Mouse (Mus musculus) frontal cortex, adult (tissue): ENCODE results near the gene Mapt.
"Not testable (repeated sequence)": the region's sequence is repeated elsewhere in the genome, so short reads cannot be mapped to it uniquely, and the experiment has no call there.

ENCODE experiments used
- ATAC-seq: cut with Nextera tagmentation; 2 replicates; pipeline ENCODE4 v1.9.2; 2017; ENCODE audit warnings: mild to moderate bottlenecking, moderate library complexity, mixed read lengths; ENCODE audit not compliant: low TSS enrichment

Gene Mapt

DNA sequence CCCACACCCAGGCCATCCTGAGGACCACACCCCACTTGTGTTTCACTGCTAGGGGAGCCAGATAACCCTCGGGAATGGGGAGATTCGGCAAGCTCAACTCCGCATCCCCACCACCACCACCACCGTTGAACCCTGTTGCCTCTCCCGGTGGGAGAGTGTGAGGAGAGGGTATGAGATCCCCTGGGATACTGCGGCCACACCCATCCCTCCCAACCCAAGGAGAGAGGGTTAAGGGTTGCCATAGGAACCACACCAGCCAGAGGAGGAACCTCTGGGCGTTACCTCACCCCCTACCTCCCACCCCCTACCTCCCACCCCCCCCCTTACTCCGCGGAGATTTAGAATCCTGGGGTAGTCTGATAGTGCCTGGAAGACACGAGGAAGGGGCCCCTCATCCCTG lies 1.9 kb downstream of the Mapt start:
- no peak for ATAC-seq

DNA sequence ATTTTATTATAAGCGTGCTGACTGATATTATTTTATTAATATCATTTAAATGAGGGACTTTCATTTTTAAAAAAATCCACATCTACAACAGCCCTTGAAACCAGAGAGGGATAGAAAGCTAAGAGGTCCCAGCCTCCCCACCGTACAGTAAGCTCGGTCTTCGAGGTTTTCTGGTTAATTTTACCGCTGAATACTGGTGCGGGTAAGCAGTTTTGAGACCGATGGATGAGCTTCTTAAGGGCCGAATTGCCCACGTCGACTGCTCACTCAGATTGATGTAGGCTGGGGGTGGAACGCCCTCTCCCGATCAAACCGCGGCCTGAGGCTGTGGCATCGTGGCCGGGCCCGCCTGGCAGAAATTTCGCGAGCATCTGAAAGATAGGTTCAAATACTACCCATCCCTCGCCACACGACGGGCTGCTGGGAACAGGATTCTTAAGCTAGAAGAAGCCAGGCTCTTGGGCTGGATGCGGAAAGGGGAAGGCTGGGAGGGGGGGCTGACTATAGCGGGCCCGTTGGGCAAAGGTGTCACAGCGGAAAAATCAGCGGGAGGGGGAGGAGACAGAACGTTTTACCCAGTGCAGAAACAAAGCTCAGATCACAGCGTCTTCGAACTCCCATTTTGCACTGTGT lies 2.5 kb downstream of the Mapt start:
- no peak for ATAC-seq

DNA sequence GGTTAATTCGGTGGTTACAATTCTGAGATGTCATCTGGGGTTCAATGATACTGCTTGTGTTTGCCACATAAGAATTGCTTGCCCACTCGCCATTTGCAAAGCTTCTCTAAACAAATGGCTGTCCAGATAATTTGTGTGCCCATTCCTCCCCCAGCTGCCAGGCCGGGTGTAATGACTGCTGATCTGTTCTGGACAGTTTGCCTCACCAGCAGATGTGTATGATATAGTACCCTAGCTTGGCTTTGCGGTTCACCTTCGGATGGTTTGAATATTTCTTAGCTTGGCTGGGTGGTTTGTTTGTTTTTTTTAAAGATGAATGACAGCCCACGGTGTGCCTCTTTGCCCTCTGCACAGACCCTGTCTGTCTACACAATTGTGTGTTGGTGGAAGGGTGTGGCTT lies 3.5 kb downstream of the Mapt start:
- no peak for ATAC-seq

DNA sequence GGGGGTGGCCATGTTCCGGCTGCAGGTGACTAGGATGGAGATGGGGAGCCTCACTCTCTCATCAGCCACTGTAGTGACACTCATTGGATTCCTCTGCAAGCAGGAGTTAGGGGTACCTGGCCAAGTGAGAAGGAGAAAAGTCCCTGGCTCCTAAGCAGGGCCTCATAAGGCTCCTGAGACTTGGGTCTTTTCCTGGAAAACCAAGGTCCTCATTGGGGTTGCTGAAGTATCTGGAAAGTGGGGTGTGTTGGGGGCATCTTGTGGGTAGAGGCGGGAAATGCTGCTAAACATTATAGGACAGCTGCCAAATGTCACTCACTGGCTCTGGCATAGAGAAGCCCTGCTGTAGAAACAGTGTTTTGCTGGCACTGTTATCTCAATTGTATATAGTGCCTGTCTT lies 4.7 kb downstream of the Mapt start:
- ATAC-seq, result no peak

DNA sequence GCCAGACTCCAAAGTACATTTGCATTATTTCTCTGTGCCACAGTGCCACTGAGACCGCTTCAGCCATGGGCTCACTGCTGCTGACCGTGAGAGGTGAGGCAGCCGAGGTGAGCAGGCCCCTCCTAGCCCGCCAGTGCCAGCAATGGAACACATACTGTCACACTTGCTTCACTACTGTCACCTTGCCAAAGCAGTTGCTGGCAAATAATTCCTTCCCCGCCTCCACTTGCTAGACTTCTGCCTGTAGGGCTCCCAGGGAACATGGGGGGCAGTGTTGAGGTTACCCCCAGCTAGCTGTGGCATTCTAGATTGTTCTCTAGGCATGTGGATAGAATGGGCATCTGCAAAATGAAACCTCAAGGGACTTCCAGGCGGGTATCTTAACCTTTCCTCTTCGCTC lies 6.0 kb downstream of the Mapt start:
- ATAC-seq, result peak; percentile 18

DNA sequence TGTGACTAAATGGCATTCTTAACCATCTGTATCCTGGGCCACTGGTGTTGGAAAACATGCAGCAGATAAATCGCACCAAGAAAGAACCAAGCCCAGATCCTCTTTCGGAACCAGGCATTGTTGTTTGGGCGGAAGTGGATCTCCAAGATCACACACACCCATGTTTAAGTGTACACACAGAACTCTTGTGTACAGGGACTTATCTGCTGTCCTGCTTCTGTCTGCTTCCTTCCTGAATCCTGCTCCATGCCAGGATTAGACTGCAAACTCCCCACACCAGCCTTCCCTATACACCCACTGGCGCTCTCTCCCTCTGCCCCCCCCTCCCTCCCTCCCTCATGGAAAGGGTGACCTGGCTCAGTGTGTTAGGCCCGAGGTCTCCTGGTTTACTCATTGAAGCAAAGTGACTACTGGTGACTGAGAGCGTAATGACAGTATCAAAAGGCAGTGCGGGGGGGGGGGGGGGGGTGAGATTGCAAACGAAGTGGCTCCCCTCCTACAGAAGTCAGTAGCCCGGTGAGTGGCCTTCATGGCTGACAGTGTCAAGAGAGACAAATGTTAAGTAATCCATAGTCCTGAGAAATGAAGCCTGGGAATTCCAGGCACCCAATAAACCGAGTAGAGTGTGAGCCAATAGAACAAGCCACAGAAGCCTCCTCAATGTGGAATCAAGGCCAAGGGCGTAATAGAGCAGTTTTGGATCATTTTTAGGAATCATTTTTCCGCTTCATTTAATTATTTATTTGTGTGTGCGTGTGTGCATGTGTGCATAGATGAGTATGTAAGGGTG lies 7.0 kb downstream of the Mapt start:
- ATAC-seq, result no peak

DNA sequence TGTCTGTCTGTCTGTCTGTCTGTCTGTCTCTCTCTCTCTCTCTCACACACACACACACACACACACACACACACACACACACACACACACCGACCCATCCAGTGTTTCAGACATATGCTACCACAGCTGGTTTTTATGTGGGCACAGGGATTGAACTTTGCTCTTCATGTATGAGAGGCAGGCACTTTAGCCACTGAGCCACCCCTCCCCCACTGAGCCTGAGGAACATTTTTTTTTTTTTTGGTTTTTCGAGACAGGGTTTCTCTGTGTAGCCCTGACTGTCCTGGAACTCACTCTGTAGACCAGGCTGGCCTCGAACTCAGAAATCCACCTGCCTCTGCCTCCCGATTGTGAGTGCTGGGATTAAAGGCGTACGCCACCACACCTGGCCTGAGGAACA lies 14.3 kb downstream of the Mapt start:
- not testable (repeated sequence) for ATAC-seq

DNA sequence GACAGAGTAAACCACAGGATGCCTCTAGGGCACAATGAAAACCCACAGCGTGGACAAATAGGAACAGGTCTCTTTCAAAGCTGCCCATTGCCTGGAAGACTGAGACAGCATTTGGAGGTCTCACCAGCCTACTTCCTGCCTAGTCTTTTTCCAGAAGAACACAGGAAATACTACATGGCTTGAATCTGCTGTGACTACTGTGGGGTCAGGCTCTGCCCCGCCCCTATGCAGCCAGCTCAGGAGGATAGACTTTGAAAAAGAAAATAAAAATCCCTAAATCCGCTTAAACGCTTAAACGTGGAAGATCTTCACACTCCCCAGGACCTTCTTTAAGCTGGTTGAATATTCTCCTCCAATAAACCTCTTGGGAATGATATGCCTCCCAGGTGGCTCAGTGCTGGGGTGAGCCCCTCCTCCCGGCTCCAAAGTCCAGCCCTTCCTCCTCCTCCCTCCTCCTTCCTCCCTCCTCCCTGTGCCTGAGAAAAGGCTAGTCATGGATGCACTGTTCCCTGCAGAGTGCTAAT lies 15.0 kb downstream of the Mapt start:
- ATAC-seq, result no peak

DNA sequence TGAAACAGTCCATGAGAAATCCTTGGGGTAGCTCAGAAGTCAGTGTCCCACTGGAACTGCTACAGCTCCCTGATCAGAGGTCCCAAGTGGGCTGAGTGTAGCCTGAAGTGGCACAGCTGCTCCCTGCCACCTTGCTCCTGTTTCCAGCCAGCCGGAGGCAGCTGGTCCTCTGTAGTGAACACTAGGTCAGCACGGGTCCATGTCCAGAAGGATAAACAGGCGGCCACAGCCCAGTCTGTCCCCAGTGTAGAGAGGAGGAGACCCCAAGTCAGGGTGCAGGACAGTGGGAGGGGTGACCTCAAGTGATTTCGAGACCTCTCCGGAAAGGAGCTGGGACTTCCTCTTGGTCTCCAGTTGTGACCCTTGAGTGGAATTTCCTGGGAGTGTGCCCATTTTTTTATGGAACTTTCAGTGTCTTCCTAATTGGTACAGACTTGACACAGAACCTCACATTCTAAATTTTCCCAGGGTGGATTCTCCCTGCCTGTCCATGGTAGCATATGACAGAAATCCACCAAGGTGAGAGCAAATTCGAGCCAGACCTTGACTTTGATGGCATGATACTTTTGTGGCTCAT lies 16.0 kb downstream of the Mapt start:
- ATAC-seq, result no peak

DNA sequence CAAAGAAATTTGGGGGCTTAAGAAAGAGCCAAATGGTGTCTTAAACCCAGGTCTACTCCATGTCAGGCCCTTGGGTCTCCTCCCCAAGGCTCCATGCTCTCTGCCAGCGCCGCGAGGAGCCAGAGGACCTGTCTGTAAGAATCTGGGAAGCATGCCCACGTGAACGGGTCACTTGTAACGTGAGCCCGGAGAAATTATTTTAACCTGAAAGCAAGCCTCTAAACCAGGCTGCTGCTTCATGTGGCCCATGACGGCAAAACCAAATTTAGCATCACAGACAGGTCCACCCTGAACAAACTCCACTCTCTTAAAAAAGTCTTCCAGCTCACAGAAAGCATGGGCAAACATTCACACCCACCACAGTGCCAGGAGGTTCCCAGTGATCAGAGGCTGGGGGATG lies 18.2 kb downstream of the Mapt start:
- peak; percentile 12; the same call in 1 of the 2 replicates for ATAC-seq

DNA sequence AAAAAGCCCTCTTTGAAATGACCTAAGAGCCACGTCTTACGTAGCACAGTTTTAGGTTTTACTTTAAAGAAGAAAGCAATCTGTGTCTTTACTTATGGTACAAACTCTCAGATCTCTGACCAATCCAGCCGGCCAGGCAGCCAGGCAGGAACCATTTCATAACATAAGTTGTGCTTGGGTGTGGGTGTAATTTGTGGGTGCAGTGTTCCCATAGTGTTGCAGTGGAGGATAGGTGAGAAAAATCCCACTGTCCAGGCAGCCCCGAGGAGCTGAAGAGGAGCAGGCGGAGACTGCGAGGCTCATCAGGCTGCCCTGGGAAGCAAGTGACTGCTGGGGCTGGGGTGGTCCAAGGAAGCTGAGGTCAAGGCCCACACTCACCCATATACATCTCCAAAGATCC lies 19.9 kb downstream of the Mapt start:
- ATAC-seq, result peak; percentile 48

DNA sequence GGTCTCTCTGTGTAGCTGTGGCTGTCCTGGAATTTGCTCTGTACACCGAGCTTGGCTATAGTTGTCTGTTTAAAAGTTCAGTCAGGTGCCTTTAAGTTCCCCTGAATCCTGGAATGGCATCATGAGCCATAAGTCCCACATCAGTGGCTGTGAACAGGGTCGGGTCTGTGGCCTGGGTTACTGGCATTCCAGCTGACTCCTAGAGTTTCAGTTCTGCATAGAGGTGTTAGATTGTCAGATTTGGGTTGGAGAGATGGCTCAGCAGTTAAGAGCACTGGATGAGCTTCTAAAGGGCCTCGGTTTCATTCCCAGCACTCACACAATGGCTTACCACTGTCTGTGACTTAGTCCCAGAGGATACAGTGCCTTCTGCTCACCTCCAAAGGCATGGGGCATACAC lies 20.9 kb downstream of the Mapt start:
- ATAC-seq, result no peak

DNA sequence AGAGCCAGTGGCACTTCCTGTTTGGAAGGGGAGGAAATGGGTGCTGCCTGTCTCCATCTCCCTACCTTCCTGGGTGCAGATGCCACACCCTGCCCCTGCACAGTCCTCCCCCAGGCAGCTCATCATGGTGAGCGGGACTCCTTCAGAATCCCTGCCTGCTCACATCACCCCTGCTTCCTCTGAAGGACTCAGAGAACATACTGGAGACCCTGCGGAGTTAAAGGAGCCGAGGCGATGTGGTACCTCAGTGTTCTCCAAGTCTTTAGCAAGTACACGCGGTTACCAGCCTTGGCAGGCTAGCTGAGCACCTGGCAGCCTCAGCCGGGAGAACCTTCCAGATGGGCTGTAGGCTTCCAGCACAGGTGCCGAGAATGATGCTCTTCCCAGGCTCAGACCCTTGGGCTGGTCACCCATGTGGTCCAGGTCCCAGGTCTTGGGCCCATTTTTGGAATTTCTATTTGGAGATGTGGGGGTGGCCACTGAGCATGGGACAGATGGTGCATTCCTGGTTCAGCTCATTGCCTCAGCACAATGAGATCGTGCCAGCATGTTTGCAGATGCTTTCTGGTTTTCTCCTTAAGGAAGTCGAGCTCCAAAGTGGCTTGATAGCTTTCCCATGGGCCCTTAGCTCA lies 23.3 kb downstream of the Mapt start:
- ATAC-seq, result peak; percentile 64

DNA sequence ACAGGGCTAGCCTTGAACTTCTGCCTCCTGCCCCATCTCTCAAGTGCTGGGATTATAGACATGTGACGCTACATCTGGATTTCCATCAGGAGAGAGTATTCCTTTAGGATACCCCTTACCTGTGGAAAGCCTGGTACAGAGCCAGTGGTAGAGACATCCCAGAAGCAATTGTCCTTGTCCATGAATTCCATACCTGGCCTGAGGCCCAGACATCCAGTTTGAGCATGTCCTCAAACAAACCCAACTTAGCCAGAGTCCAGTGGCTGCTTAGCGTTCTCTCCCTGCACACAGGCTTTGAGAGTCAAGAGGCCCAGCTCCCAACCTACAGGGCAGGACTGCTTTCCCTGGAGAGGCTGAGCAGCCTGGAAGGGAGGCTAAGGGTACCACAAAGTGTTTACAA lies 25.0 kb downstream of the Mapt start:
- no peak for ATAC-seq

DNA sequence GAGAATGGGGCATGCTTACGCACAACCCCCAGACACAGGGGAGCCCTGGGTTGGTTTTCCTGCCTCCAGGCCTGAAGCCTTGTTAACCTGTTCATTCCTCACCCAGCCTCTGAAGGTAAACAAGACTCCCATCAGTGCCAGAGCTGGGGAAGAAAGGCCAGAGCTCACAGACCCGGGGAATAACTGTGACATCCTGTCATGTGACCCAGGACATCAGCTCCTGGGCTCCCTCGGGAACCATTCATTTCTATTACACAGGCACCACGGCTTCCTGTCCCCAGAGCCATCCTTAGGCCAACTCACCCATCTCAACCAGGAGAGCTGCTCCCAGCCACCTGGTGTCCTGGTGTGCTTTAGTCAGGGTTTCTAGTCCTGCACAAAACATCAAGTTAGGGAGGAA lies 27.8 kb downstream of the Mapt start:
- no peak for ATAC-seq

DNA sequence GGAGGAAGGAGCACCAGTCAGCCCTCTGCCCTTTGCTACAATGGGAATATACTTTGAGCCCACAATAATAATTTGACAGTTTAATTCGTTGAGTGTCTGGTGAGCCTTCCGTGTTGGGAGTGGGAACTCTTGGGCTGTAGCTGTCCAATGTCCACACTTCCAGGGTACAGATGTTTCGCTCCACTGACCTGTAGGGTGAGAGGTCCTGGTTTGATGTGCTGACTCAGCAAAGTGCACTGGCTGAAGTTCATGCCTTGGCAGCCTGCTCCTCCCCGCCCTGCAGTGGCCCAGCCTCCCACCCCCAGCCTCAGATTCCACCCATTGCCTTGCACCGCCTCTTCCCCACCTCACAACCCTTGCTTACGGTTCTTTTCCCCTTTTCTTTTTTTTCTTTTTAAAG lies 33.5 kb downstream of the Mapt start:
- no peak for ATAC-seq

DNA sequence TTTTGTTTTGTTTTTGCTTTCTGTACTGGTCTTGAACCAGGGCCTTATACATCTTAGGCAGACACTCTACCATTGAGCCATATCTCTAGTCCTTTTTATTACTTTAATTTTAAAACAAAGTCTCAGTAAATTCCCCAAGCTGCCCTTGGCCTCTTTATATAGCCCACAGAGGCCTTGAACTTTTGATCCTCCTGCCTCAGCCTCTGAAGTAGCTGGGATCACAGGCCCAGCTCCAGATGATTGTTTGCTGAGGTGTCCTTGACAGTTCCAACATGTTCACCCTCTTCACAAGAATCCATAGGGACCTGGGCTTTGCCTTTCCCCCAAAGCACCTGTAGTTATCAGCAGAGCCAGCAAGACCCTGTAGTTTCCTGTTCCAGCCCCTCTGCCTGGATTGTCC lies 34.5 kb downstream of the Mapt start:
- ATAC-seq, result no peak

DNA sequence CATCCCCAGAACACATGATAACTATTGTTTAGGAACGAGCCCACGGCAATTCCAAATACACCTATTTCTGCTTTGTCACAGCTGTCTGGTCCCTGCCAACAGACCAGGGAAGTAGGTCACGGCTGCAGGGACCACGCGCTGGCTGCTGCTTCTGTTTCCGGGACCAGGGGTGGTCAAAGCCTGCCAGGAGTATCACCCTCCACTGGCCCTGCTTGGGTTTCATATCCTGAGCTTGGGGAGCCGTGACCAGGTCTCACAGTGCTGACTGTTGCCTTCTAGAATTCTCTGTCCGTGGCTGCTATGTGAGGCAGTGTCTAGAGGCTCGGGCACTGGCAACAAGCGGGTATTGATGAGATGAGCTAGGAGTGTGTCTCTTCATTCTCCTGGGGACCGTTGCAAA lies 36.2 kb downstream of the Mapt start:
- ATAC-seq, result peak; percentile 50

DNA sequence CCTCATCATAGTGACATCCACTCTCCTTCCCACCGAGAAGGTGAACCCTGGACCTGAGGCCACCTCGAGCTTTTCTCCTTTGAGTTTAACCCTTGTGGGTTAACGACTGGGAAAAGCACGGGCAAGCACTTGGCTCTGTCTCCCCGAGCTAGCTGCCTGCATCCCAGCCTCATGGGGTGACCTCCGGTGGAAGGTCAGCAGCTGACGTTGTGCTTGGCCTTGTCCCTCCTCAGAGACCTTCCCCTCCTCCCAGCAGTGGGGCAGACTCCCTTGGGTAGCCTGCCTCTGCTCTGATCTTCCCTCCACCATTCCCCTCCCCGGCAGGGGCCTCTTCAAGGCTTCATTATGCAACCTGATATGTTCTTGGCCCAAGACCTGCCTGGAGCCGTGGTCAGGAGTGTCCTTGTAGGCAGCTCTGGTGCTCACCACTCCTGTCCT lies 38.2 kb downstream of the Mapt start:
- no peak for ATAC-seq

DNA sequence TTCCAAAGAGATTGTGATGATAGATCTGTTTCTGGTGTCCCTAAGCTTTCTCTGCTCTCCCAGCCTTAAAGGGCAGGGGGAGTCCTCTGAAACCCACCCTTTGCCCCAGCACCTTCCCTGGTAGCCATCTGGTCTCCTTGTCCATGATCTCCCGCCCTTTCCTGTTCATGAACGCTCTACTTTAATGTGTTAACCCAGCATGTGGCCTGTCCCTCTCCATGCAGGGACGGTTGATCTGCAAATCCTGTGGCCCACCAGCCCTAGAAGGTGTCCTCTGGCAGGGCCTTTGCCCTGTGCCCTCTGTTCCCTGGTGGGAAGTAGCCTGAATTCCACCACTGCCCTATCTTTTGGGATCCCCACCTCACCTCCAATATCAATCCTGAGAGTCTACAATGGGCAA lies 39.3 kb downstream of the Mapt start:
- no peak for ATAC-seq

DNA sequence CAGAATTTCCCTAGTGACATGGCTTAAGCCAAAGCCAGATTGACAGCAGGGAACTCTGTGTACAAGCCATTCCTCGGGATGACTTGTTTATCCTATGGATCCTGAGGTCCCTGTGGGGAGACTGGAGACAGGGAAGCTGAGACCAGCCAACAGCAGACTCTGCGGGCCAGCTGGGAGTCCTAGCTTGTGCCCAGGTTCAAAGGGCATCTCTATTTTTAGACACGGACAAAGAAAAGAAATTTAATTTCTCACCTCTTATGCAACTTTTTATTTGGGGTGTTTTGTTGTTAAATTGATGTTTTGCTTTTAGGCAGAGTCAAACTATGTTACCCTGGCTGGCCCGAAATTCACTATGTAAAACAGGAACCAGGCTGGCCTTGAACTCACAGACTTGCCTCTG lies 39.7 kb downstream of the Mapt start:
- ATAC-seq, result no peak

DNA sequence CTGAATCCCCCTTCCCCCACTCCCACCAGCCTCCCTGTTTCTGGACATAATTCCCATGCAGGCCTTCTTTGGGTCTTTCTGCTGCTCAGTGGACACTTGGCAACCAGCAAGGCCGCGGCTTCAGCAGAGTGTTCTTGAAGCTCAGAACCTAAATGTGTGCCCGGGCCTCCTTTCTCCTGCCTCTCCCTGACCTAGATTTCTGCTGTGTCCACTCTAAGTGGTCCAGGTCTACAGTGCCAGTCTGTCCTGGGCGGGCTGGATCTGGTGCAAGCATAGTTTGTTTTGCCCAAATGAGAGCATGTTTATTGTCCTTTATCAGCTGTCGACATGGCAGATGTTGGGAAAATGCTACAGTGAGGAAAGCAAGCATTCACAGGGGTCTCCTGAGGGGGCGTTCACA lies 40.7 kb downstream of the Mapt start:
- no peak for ATAC-seq

DNA sequence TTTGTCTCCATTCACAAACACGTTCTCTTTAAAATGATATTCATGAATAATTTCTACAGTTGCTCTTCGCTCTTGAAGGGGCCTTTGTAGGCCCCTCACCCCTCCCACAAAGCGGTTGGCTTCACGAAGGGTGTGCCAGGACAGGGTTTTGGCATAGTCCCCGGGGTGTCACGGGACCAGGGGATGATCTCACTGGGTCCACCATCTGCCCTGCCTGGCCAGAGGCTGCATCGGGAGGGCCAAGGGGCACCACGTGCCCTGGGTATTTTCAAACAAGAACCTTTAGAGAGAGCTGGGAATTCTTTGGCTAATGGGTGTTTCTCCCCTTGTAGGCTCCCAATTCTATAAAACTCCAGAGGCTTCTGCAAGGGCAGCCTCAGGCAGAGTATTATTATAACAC lies 41.2 kb downstream of the Mapt start:
- ATAC-seq, result peak; percentile 29; the same call in 1 of the 2 replicates
